Mouse (Mus musculus) adrenal gland, postnatal 10 days (tissue): Measurements from ENCODE around the gene Als2cl. TPM values are rescaled to one million over a fixed set of nuclear protein-coding genes. Genes with fewer than 3 reads are reported as not detected.
A peak's percentile ranks its signal among the peaks of the same experiment; 100 is the strongest.

Experiments
- DNase-seq: peaks from one replicate; pipeline ENCODE4 v3.0.0; 2021; ENCODE audit warnings: mixed read lengths
- microRNA-seq: library from miRNA; unstranded; fragments of <30 nt; microRNA quantifications from one replicate; pipeline ENCODE4 v1.2.0, GENCODE M21; 2021
- total RNA-seq, 2 experiments: library from RNA; stranded (reverse); gene quantifications; 2 replicates each; pipeline ENCODE4 v1.2.3; 2021

Als2cl gene
- total RNA-seq, 2 experiments from 2014 or later, result 16.4 to 18.2 TPM

DNA sequence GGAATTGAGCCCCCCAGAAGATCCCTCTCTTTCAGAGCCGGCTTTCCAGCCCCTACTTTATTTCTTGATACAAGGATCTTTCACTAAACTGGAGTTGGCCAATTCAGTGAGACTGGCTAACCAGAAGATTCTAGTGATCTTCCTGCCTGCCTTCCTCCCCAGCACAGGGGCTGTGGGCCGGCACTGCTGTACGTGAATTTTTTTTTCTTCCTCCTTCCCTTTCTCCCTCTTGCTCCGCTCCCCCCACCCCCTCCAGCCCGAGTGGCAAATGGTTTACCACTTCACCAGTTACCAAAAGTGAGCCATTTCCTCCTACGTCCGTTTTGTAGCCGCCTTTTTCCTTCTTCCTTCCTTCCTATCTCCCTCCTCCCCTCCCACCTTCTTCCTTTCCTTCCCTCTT is 35.8 kb downstream of the Als2cl start:
- DNase-seq, result no peak

- DNase-seq, result no peak
These were observed 37.1 kb downstream of the Als2cl start, which contains the start of gene Fam240a for GRCm38 (mm10) chr9:110916786-110917185. Fam240a (minus strand) TSS chr9:110916861.

- no peak for DNase-seq
These were observed 41.2 kb downstream of the Als2cl start for GRCm38 (mm10) chr9:110920665-110921419.

DNA sequence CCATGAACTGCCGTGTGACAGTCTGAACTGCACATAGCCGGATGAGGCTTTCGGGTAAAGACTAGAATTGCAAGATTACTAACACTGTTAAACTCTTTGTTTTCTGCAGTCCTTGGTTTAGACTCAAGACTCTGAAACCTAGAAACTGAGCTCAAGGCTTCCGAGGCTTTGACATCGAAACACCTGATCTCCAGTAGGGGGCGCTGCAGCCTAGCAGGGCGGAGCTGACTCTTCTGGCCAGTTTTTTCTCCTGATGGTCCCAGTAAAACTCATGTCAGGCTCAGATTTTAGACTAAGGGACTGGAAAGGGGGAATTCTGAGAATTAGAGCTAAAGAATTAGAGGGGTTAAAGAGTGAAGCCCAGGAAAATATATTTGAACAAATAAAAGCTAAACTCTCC is 43.1 kb downstream of the Als2cl start:
- DNase-seq, result peak; percentile 88

DNA sequence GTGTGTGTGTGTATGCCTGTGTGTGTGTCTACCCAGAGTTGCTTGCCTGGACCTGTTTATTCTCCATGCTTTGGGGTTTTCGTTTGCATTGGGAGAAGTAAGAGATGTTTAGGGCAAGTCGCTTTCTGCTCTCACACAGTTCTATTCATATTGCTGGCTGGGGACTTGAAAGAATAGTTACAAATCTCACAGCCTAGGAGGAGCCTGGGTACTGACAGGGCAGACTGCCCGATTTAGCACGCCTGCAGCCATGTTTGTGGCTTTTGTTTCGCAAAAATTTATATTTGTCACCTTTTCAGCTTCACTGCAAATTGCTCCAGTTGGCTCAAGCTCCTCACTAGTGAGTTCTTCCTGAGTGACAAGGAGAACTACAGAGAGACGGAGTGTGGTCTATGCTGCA is 51.9 kb downstream of the Als2cl start:
- no peak for DNase-seq

DNA sequence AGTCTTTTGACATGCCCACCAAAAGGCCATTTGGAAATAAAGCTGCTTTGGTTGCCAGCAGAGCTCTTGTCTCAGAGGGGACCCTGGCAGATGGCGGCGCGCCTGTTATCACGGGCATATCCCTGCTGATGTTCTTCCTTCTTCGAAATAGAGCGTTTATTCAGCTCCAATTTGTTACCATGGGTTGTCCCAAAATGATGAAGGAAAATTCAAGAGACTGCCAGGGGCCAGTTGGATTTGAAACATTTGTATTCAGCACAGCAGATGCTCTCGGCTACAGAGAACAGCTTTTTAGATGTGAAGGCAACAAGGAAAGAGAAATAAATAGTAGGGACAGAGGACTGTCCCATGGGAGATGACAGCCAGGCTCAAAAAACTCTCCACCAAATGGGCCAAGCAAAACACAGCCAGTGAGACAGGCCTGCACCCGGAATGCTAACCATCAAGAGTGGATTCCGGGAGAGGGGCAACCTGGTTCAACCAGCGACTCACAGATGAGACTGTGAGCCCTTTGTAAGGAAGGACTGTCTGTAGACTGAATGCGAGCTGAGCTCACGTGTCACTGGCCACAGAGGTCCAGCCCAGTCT is 54.3 kb downstream of the Als2cl start:
- DNase-seq, result no peak

- DNase-seq, result no peak
These were observed 56.3 kb downstream of the Als2cl start for GRCm38 (mm10) chr9:110935941-110936340.

- DNase-seq, result no peak
These were observed 58.1 kb downstream of the Als2cl start for GRCm38 (mm10) chr9:110937506-110938490.

DNA sequence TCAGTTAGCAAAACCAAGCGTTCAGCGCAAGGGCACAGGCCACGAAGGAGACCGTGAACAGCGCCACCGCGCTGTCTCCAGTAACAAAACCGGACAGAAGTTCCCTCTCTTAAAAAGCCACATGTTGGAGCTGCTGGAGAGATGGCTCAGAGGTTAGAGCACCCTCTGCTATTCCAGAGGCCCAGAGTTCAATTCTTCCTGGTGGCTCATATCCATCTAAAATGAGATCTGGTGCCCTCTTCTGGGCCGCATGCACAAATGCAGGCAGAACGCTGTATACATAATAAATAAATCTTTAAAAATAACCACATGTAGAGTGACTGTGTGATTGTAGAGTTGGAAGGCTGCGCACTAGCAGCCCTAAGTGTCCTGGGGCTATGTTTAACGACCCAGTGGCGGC is 64.6 kb downstream of the Als2cl start:
- no peak for DNase-seq

GRCm38 (mm10) chr9:110945343-110945742 is 65.7 kb downstream of the Als2cl start:
- DNase-seq, result no peak

- no peak for DNase-seq
These were observed 66.3 kb downstream of the Als2cl start, which contains the start of gene Tdgf1 for GRCm38 (mm10) chr9:110945926-110946325. Tdgf1 (minus strand) TSS chr9:110946158.

- DNase-seq, result peak; percentile 28
These were observed 66.9 kb downstream of the Als2cl start for GRCm38 (mm10) chr9:110946548-110947044.

DNA sequence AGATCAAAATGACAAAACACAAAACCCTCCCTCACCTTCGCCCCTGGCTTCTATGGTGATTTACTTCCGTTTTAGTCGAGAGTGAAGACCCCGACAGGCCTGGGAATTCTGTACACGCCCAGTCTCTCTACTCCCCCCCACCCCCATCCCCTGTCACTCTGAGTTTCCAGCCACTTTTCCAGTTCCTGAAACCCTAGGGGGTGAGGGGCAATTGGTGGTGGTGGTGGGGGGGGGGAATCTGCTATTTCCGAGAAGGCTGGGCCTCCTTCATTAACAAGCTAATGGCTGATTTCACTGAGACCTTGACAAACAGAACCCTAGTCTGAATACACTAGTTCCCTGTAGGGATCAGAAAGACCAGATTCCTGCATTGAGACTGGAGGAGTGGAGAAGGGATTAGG is 67.6 kb downstream of the Als2cl start:
- no peak for DNase-seq

DNA sequence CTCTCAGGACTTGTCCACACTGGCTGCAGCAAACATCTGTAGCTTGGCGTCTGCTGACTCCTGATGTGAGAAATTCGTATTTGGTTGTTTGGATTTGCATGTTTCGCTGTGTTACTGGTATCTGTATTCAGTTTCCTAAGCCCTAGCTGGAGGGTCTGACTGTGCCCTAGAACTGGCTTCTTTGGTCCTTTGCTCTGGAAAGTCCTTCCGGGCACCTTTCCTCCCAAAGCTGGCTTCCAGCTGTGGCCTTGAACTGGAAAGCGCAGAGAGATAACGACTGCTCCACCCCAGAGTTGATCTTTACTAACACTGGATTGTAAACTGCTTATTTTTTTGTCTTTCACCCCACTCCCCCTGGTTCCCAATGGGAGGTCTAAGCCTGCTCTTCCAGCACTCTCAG is 68.2 kb downstream of the Als2cl start:
- DNase-seq, result no peak

DNA sequence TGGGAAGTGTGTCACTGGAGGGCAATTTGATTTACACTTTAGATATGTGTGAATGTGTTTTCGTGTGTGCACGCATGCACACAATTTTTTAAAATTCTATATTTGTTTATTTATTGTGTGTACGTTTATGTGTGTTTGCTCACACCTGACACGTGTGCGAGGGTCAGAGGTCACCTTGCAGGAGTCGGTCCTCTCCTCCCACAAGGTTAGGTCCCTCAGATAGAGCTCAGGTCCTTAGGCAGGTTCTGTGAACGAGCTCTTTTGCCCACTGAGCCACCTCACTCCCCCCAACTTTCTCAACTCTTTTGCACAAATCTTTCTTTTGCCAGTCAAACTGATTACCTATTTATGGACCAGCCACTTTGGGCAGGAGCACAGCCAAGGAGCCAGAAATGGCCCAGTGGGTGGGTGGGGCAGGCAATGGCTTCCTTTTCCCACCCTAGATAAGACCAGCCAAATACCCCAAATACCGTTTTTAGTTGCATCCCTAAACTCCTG is 69.2 kb downstream of the Als2cl start:
- DNase-seq, result no peak

GRCm38 (mm10) chr9:110950109-110950508 is 70.4 kb downstream of the Als2cl start:
- DNase-seq, result no peak

Small RNA genes lying within 50 kb of the gene (microRNA-seq; reads per million reads assigned to microRNA genes)
- not detected for gene Gm24269

Other genes with a start within 250 kb of the Als2cl start
- gene Nbeal2, start 225.7 kb upstream of the Als2cl start, total RNA-seq, result 10 to 100 TPM in 1 of 2 experiments, 1 to 10 TPM in 1; 8.2 to 12.0 TPM
- 10 to 100 TPM; 64.3 to 66.0 TPM for gene Ccdc12, start 223.4 kb upstream of the Als2cl start, total RNA-seq
- gene Myl3, start 138.0 kb upstream of the Als2cl start, total RNA-seq, result 10 to 100 TPM; 10.6 to 78.0 TPM
- 10 to 100 TPM; 13.4 to 13.9 TPM for gene Pth1r, start 132.7 kb upstream of the Als2cl start, total RNA-seq
- not detected for gene Prss42, start 81.7 kb upstream of the Als2cl start, total RNA-seq
- gene Prss44, start 65.9 kb upstream of the Als2cl start, total RNA-seq, result not detected
- gene Prss43, start 53.2 kb upstream of the Als2cl start, total RNA-seq, result not detected
- not detected for gene Prss45, start 45.3 kb upstream of the Als2cl start, total RNA-seq
- gene Prss46, start 35.4 kb upstream of the Als2cl start, total RNA-seq, result not detected
- under 1 TPM in 1 of 2 experiments, not detected in 1; 0.67 TPM for gene Prss50, start 21.9 kb upstream of the Als2cl start, total RNA-seq
- 1 to 10 TPM; 1.9 to 5.6 TPM for gene Tmie, start 243 bp downstream of the Als2cl start, total RNA-seq
- gene Fam240a, start 37.0 kb downstream of the Als2cl start, total RNA-seq, result not detected
- gene Tdgf1, start 66.3 kb downstream of the Als2cl start, total RNA-seq, result not detected
- 1 to 10 TPM; 2.2 to 5.4 TPM for gene Lrrc2, start 71.7 kb downstream of the Als2cl start, total RNA-seq
- 10 to 100 TPM in 1 of 2 experiments, 1 to 10 TPM in 1; 7.5 to 10.3 TPM for gene Rtp3, start 110.7 kb downstream of the Als2cl start, total RNA-seq
- gene Ltf, start 139.4 kb downstream of the Als2cl start, total RNA-seq, result 10 to 100 TPM; 14.8 to 15.6 TPM
- gene Ccrl2, start 177.6 kb downstream of the Als2cl start, total RNA-seq, result 1 to 10 TPM; 3.4 to 4.8 TPM
- gene Lrrfip2, start 237.7 kb downstream of the Als2cl start, total RNA-seq, result 10 to 100 TPM; 41.7 to 50.1 TPM